Mouse (Mus musculus) left cerebral cortex, postnatal 14 days (tissue): ENCODE data around the gene Ltbp3. TPM values are rescaled to one million over a fixed set of nuclear protein-coding genes. Genes with fewer than 3 reads are reported as not detected.

ENCODE experiments used
- DNase-seq, 2 experiments: peaks; one replicate each; pipeline ENCODE4 v3.0.0; 2021 to 2022; ENCODE audit warnings: low spot score in 2 of 2, mixed read lengths in 1 of 2
- intact Hi-C: fragments of 180-260 bp; cut with DNase I; formaldehyde crosslinking; loops from one replicate; pipeline ENCODE4 v1.15.1; 2025
- total RNA-seq, 2 experiments: library from RNA; stranded (reverse); gene quantifications; 2 replicates each; pipeline ENCODE4 v1.2.3; 2021

The Ltbp3 gene
- total RNA-seq, 2 experiments from 2014 or later = 26.6 to 29.0 TPM

- intact Hi-C loops = no loop called here
- DNase-seq = no peak
These were observed 5.3 kb downstream of the Ltbp3 start for GRCm38 (mm10) chr19:5745756-5746710.

- intact Hi-C loops = no loop called here
- DNase-seq = no peak
These were observed 6.2 kb downstream of the Ltbp3 start for GRCm38 (mm10) chr19:5746907-5747363.

GRCm38 (mm10) chr19:5749476-5749875, 8.8 kb downstream of the Ltbp3 start:
- DNase-seq = no peak
- intact Hi-C loops = no loop called here

GRCm38 (mm10) chr19:5750951-5751350, 10.2 kb downstream of the Ltbp3 start:
- DNase-seq = no peak
- intact Hi-C loops = no loop called here

GRCm38 (mm10) chr19:5751742-5752141, 11.0 kb downstream of the Ltbp3 start:
- intact Hi-C loops = no loop called here
- DNase-seq = no peak

GRCm38 (mm10) chr19:5756321-5756985, 15.7 kb downstream of the Ltbp3 start:
- DNase-seq = peak; percentile 85 to 95
- intact Hi-C loops = no loop called here

- no peak for DNase-seq
These were observed 16.4 kb downstream of the Ltbp3 start for GRCm38 (mm10) chr19:5756991-5757636.

GRCm38 (mm10) chr19:5758878-5759403, 18.2 kb downstream of the Ltbp3 start:
- no peak for DNase-seq
- intact Hi-C loops = no loop called here

More at GRCm38 (mm10) chr19:5756991-5757636, 16.4 kb downstream of the Ltbp3 start:
- intact Hi-C loops = no loop called here

GRCm38 (mm10) chr19:5763163-5763562, 22.5 kb downstream of the Ltbp3 start:
- intact Hi-C loops = no loop called here
- no peak for DNase-seq

- DNase-seq = no peak
- intact Hi-C loops = no loop called here
These were observed 26.6 kb downstream of the Ltbp3 start for GRCm38 (mm10) chr19:5767271-5767670.

GRCm38 (mm10) chr19:5770311-5770710, 29.6 kb downstream of the Ltbp3 start:
- DNase-seq = no peak
- intact Hi-C loops = loop anchor here (5.0 kb wide), 1 partner anchor 43 kb away; the partner anchor contains the start of genes Ehbp1l1 and Fam89b

GRCm38 (mm10) chr19:5770925-5771860, 30.5 kb downstream of the Ltbp3 start, which contains the start of gene Scyl1:
Scyl1 (minus strand) TSS chr19:5771419.
- intact Hi-C loops = loop anchor here (5.0 kb wide), 1 partner anchor 44 kb away; the partner anchor contains the start of genes Ehbp1l1 and Fam89b
- peak; percentile 87 to 89 for DNase-seq

- intact Hi-C loops = no loop called here
- no peak for DNase-seq
These were observed 36.8 kb downstream of the Ltbp3 start for GRCm38 (mm10) chr19:5777387-5778032.

- DNase-seq = no peak
- intact Hi-C loops = no loop called here
These were observed 37.6 kb downstream of the Ltbp3 start for GRCm38 (mm10) chr19:5778312-5778711.

GRCm38 (mm10) chr19:5780203-5780602, 39.5 kb downstream of the Ltbp3 start:
- intact Hi-C loops = loop anchor here (5.0 kb wide), 2 partner anchors 68 to 177 kb away; no protein-coding TSS in a partner anchor
- no peak for DNase-seq

- intact Hi-C loops = loop anchor here (5.0 kb wide), 2 partner anchors 69 to 176 kb away; no protein-coding TSS in a partner anchor
- DNase-seq = no peak
These were observed 40.8 kb downstream of the Ltbp3 start for GRCm38 (mm10) chr19:5781532-5781931.

GRCm38 (mm10) chr19:5782121-5782520, 41.4 kb downstream of the Ltbp3 start:
- intact Hi-C loops = loop anchor here (5.0 kb wide), 2 partner anchors 70 to 175 kb away; no protein-coding TSS in a partner anchor
- DNase-seq = no peak
